Mouse (Mus musculus) stomach, embryonic 16.5 days (tissue): ENCODE measurements around the gene Cers5. TPM values are rescaled to one million over a fixed set of nuclear protein-coding genes. Genes with fewer than 3 reads are reported as not detected.

Source experiments
- ATAC-seq: fragments of 200-750 bp; cut with Nextera tagmentation; 2 replicates; pipeline ENCODE4 v1.8.0; 2017; ENCODE audit warnings: moderate number of reproducible peaks, moderate TSS enrichment; ENCODE audit not compliant: insufficient read depth, low FRiP score
- H3K27ac ChIP-seq: fragments of 300-500 bp; sonication (generic); 2 replicates; pipeline ENCODE4 v1.5.1; 2014; ENCODE audit warnings: low read length
- H3K27me3 ChIP-seq: fragments of 300-500 bp; sonication (generic); 2 replicates; pipeline ENCODE4 v1.6.1; 2014; ENCODE audit warnings: low read length, control low read depth, mixed read lengths; ENCODE audit not compliant: control insufficient read depth, insufficient read depth
- H3K36me3 ChIP-seq: fragments of 300-500 bp; sonication (generic); 2 replicates; pipeline ENCODE4 v1.6.1; 2014; ENCODE audit warnings: low read length; ENCODE audit not compliant: control insufficient read depth, insufficient read depth
- H3K4me1 ChIP-seq: fragments of 300-500 bp; sonication (generic); 2 replicates; pipeline ENCODE4 v1.6.1; 2014; ENCODE audit warnings: low read length, control low read depth, mixed read lengths; ENCODE audit not compliant: control insufficient read depth, insufficient read depth
- H3K4me2 ChIP-seq: fragments of 300-500 bp; sonication (generic); 2 replicates; pipeline ENCODE4 v1.6.1; 2014; ENCODE audit warnings: low read depth, low read length, mixed read lengths
- H3K4me3 ChIP-seq: fragments of 300-500 bp; sonication (generic); replicated peaks from 2 replicates; pipeline ENCODE4 v1.5.1; 2014; ENCODE audit warnings: mild to moderate bottlenecking, low read length
- H3K9ac ChIP-seq: fragments of 300-500 bp; sonication (generic); 2 replicates; pipeline ENCODE4 v1.6.1; 2014; ENCODE audit warnings: low read length
- H3K9me3 ChIP-seq: fragments of 300-500 bp; sonication (generic); replicated peaks from 2 replicates; pipeline ENCODE4 v1.6.1; 2016; ENCODE audit warnings: low read length, control low read depth; ENCODE audit not compliant: control insufficient read depth
- WGBS: fragments of 180-500 bp; shearing (Covaris S2); extraction: QIAGEN DNeasy Blood & Tissue Kit; methylation state at CpG from one replicate; pipeline ENCODE4 v1.1.7; 2014; 5-methylcytosine and 5-hydroxymethylcytosine counted together
- polyA plus RNA-seq: library from polyadenylated mRNA; unstranded; fragments of >200 nt; fragmentation: Nextera tagmentation; extraction: Ambion mirVana; gene quantifications from 2 replicates; pipeline ENCODE4 v1.2.1, GENCODE M21; 2015

Cers5 gene
- polyA plus RNA-seq, 1 experiment from 2014 or later: 62.1 TPM

DNA sequence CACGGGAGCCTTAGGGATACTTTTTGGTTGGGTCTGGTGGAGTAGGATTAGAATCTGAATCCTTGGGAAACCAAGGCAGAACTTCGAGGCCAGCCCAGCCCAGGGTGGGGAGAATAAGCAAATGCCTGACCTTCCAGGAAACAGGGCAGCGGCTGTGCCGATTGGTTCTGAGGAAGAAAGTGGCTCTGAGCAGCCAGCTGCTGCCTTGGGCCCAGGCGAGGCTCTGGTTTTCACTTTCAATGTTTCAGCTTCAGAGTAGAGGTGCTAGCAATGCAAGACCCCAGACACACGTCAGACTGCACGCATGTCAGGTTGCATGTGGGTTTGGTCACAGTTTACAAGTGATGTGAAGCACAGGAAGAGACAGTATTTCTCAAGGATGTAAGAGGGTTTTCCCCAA lies 39.4 kb upstream of the Cers5 start:
- peaks cover 3% of the 10 kb centered on the region; the same call in 1 of the 2 replicates for H3K4me1 ChIP-seq
- H3K36me3 ChIP-seq: peaks cover 20% of the 10 kb centered on the region; the same call in 1 of the 2 replicates
- H3K9me3 ChIP-seq: no peaks in the 10 kb centered on the region
- H3K4me3 ChIP-seq: no peak overlapping the region
- WGBS: 58% methylated on average over 7 of the region's 7 CpGs
- no peak for ATAC-seq
- H3K4me2 ChIP-seq: no peak overlapping the region
- H3K9ac ChIP-seq: no peak overlapping the region
- peak overlapping the region; percentile 25; the same call in 1 of the 2 replicates for H3K27ac ChIP-seq
- no peaks in the 10 kb centered on the region for H3K27me3 ChIP-seq

- H3K36me3 ChIP-seq: peaks cover 10% of the 10 kb centered on the region; the same call in 1 of the 2 replicates
- WGBS: 69% methylated on average over 21 of the region's 21 CpGs
- no peak overlapping the region for H3K4me2 ChIP-seq
- no peak for ATAC-seq
- H3K9me3 ChIP-seq: no peaks in the 10 kb centered on the region
- no peaks in the 10 kb centered on the region for H3K4me1 ChIP-seq
- no peak overlapping the region for H3K4me3 ChIP-seq
- H3K27ac ChIP-seq: no peak overlapping the region
- no peak overlapping the region for H3K9ac ChIP-seq
- no peaks in the 10 kb centered on the region for H3K27me3 ChIP-seq
Measured at GRCm38 (mm10) chr15:99807776-99808735, 35.4 kb upstream of the Cers5 start.

GRCm38 (mm10) chr15:99806171-99806570 lies 33.5 kb upstream of the Cers5 start:
- no peak overlapping the region for H3K27ac ChIP-seq
- 46% methylated on average over 7 of the region's 7 CpGs for WGBS
- no peaks in the 10 kb centered on the region for H3K27me3 ChIP-seq
- H3K4me2 ChIP-seq: no peak overlapping the region
- no peak for ATAC-seq
- no peak overlapping the region for H3K9ac ChIP-seq
- H3K4me3 ChIP-seq: no peak overlapping the region
- no peaks in the 10 kb centered on the region for H3K4me1 ChIP-seq
- H3K9me3 ChIP-seq: no peaks in the 10 kb centered on the region
- H3K36me3 ChIP-seq: peaks cover 13% of the 10 kb centered on the region; the same call in 1 of the 2 replicates

DNA sequence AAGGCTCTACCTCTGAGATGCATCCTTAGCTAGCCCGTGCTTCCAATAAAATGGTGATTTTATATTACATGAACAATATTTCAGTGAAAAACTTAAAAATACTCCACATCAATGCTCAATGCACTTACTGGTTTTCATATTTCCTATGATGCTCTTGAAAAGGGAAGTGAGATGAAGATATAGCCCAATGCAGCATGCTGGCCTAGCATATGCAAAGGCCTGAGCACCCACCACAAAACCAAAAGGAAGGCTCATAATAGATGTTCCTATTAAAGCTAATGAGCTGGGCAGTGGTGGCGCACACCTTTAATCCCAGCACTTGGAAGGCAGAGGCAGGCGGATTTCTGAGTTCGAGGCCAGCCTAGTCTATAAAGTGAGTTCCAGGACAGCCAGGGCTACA lies 33.0 kb upstream of the Cers5 start:
- H3K4me1 ChIP-seq: no peaks in the 10 kb centered on the region
- H3K27ac ChIP-seq: no peak overlapping the region
- ATAC-seq: no peak
- no peaks in the 10 kb centered on the region for H3K9me3 ChIP-seq
- no peak overlapping the region for H3K4me2 ChIP-seq
- no peaks in the 10 kb centered on the region for H3K27me3 ChIP-seq
- no peak overlapping the region for H3K9ac ChIP-seq
- H3K4me3 ChIP-seq: no peak overlapping the region
- 96% methylated on average over 4 of the region's 4 CpGs for WGBS
- peaks cover 13% of the 10 kb centered on the region; the same call in 1 of the 2 replicates for H3K36me3 ChIP-seq

- Histone ChIP-seq H3K4me1 (0 out of 2 replicates have a peak, but pooled peaks cover 3% of the 10 kb centered on the region), H3K27me3 (no peaks in the 10 kb centered on the region), H3K9ac (no peak overlapping the region), H3K27ac (peak overlapping the region; percentile 7; the same call in 1 of the 2 replicates), H3K9me3 (no peaks in the 10 kb centered on the region), H3K4me3 (no peak overlapping the region), H3K4me2 (no peak overlapping the region), H3K36me3 (peaks cover 13% of the 10 kb centered on the region)
- ATAC-seq: peak; percentile 60
- 16% methylated on average over 6 of the region's 6 CpGs for WGBS
Measured at GRCm38 (mm10) chr15:99803186-99803644, 30.5 kb upstream of the Cers5 start.

DNA sequence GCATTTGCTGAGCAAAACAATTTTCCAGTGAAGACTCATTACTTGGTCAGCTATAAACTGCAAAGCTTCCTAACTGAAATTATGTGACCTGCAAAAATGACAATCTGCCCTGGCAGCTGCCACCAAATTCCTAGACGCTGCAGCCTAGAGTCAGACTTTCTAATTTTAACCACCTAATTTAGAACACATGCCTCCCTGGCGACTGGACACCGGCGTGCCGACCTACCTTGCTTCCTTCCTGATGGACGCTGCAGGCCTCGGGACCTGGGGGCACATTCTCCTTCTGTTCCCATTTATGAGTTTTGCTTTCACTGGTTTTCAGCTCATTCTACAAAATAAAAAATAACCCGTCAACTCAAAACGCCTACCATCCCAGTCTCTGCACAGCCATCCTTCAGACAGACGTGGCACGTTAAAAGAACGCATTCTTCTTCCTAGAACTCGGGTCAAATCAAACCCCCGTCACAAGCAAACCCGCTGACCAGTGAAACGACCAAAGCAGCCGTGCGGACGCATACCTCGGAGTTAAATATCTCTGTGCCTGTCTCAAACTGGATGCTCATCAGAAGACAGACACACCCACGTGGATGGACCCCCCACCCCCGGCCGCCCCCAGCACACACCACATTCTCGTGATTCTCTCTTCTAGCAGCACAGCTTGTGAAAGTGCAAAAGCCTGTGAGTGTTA lies 29.3 kb upstream of the Cers5 start:
- Histone ChIP-seq H3K4me2 (no peak overlapping the region), H3K4me1 (0 out of 2 replicates have a peak, but pooled peaks cover 3% of the 10 kb centered on the region), H3K9me3 (no peaks in the 10 kb centered on the region), H3K9ac (no peak overlapping the region), H3K27me3 (no peaks in the 10 kb centered on the region), H3K36me3 (peaks cover 13% of the 10 kb centered on the region), H3K27ac (no peak overlapping the region), H3K4me3 (no peak overlapping the region)
- whole genome bisulfite sequencing: 62% methylated on average over 24 of the region's 24 CpGs
- ATAC-seq: no peak

DNA sequence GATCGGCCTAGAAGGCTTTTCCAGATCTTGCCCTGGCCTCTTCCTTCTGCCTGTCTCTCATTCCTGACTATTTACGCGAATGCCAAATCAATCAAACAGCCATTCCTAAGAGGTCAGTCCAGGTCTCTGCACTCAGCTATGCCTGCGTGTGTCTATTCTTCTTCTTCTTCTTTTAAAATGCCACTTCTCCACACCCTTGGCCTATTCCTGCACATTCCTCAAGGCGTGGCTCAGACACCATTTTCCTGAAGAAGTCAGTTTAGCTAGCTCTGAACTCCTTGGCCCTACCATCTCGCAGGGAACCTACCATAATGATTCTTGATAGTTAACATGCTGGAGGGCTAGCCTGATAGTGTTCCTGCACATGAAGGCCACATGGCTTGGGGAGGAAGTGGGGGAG lies 27.0 kb upstream of the Cers5 start:
- no peak for ATAC-seq
- Histone ChIP-seq H3K27me3 (no peaks in the 10 kb centered on the region), H3K4me3 (no peak overlapping the region), H3K9ac (no peak overlapping the region), H3K4me2 (no peak overlapping the region), H3K4me1 (0 out of 2 replicates have a peak, but pooled peaks cover 3% of the 10 kb centered on the region), H3K36me3 (peaks cover 13% of the 10 kb centered on the region; the same call in 1 of the 2 replicates), H3K27ac (peak overlapping the region; percentile 58; the same call in 1 of the 2 replicates), H3K9me3 (no peaks in the 10 kb centered on the region)
- 50% methylated on average over 6 of the region's 6 CpGs for WGBS

- Histone ChIP-seq H3K4me2 (no peak overlapping the region), H3K27ac (peak overlapping the region; percentile 78), H3K9me3 (no peaks in the 10 kb centered on the region), H3K4me1 (0 out of 2 replicates have a peak, but pooled peaks cover 3% of the 10 kb centered on the region), H3K36me3 (peaks cover 26% of the 10 kb centered on the region; the same call in 1 of the 2 replicates), H3K4me3 (no peak overlapping the region), H3K9ac (no peak overlapping the region; the same call in 1 of the 2 replicates), H3K27me3 (no peaks in the 10 kb centered on the region)
- no peak for ATAC-seq
- WGBS: 59% methylated on average over 5 of the region's 5 CpGs
Measured at GRCm38 (mm10) chr15:99797898-99798297, 25.2 kb upstream of the Cers5 start.
